Mouse (Mus musculus) kidney, embryonic 16.5 days (tissue): ENCODE data around the gene Tcf19. TPM values are rescaled to one million over a fixed set of nuclear protein-coding genes. Genes with fewer than 3 reads are reported as not detected.

ENCODE experiments used
- ATAC-seq: fragments of 200-750 bp; cut with Nextera tagmentation; 2 replicates; pipeline ENCODE4 v1.8.0; 2017; ENCODE audit warnings: moderate TSS enrichment; ENCODE audit not compliant: low FRiP score, low TSS enrichment
- H3K27ac ChIP-seq: fragments of 300-500 bp; sonication (generic); 2 replicates; pipeline ENCODE4 v1.5.1; 2014; ENCODE audit warnings: low read length
- H3K27me3 ChIP-seq: fragments of 300-500 bp; sonication (generic); 2 replicates; pipeline ENCODE4 v1.6.1; 2014; ENCODE audit warnings: low read length, control low read depth, mixed read lengths; ENCODE audit not compliant: insufficient read depth
- H3K36me3 ChIP-seq: fragments of 300-500 bp; sonication (generic); 2 replicates; pipeline ENCODE4 v1.6.1; 2014; ENCODE audit warnings: low read length, control low read depth, mixed read lengths; ENCODE audit not compliant: insufficient read depth
- H3K4me1 ChIP-seq: fragments of 300-500 bp; sonication (generic); 2 replicates; pipeline ENCODE4 v1.6.1; 2014; ENCODE audit warnings: low read length, control low read depth, mixed read lengths; ENCODE audit not compliant: insufficient read depth
- H3K4me2 ChIP-seq: fragments of 300-500 bp; sonication (generic); replicated peaks from 2 replicates; pipeline ENCODE4 v1.6.1; 2014; ENCODE audit warnings: low read depth, low read length
- H3K4me3 ChIP-seq: fragments of 300-500 bp; sonication (generic); 2 replicates; pipeline ENCODE4 v1.5.1; 2014; ENCODE audit warnings: mild to moderate bottlenecking, low read length
- H3K9ac ChIP-seq: fragments of 300-500 bp; sonication (generic); replicated peaks from 2 replicates; pipeline ENCODE4 v1.6.1; 2014; ENCODE audit warnings: low read length
- H3K9me3 ChIP-seq: fragments of 300-500 bp; sonication (generic); 2 replicates; pipeline ENCODE4 v1.6.1; 2016; ENCODE audit warnings: low read length, control low read depth
- WGBS: fragments of 180-500 bp; shearing (Covaris S2); extraction: QIAGEN DNeasy Blood & Tissue Kit; methylation state at CpG from one replicate; pipeline ENCODE4 v1.1.7; 2014; 5-methylcytosine and 5-hydroxymethylcytosine counted together
- polyA plus RNA-seq: library from polyadenylated mRNA; unstranded; fragments of >200 nt; fragmentation: Nextera tagmentation; extraction: Ambion mirVana; gene quantifications from 2 replicates; pipeline ENCODE4 v1.2.1, GENCODE M21; 2015

Tcf19 gene
- polyA plus RNA-seq, 1 experiment from 2014 or later: 72.9 TPM

- 94% methylated on average over 4 of the region's 4 CpGs for WGBS
- Histone ChIP-seq H3K27me3 (no peaks in the 10 kb centered on the region), H3K9me3 (no peaks in the 10 kb centered on the region), H3K9ac (no peak overlapping the region), H3K27ac (peak overlapping the region; percentile 63; the same call in 1 of the 2 replicates), H3K4me2 (no peak overlapping the region), H3K4me1 (peaks cover 13% of the 10 kb centered on the region), H3K4me3 (no peak overlapping the region), H3K36me3 (no peaks in the 10 kb centered on the region)
- no peak for ATAC-seq
These were observed 33.5 kb upstream of the Tcf19 start for GRCm38 (mm10) chr17:35550143-35550494.

GRCm38 (mm10) chr17:35549437-35550142 lies 33.0 kb upstream of the Tcf19 start:
- no peaks in the 10 kb centered on the region for H3K36me3 ChIP-seq
- no peaks in the 10 kb centered on the region for H3K9me3 ChIP-seq
- ATAC-seq: peak; percentile 53
- H3K4me1 ChIP-seq: peaks cover 13% of the 10 kb centered on the region
- peak overlapping the region; percentile 10; the same call in 1 of the 2 replicates for H3K4me2 ChIP-seq
- no peaks in the 10 kb centered on the region for H3K27me3 ChIP-seq
- peak overlapping the region; percentile 63 for H3K27ac ChIP-seq
- 36% methylated on average over 15 of the region's 15 CpGs for WGBS
- no peak overlapping the region for H3K9ac ChIP-seq
- no peak overlapping the region for H3K4me3 ChIP-seq

- Histone ChIP-seq H3K4me3 (no peak overlapping the region), H3K4me1 (peaks cover 13% of the 10 kb centered on the region), H3K36me3 (no peaks in the 10 kb centered on the region), H3K9me3 (no peaks in the 10 kb centered on the region), H3K27me3 (no peaks in the 10 kb centered on the region), H3K27ac (no peak overlapping the region), H3K9ac (no peak overlapping the region), H3K4me2 (no peak overlapping the region)
- WGBS: 24% methylated on average over 5 of the region's 5 CpGs
- no peak for ATAC-seq
These were observed 32.0 kb upstream of the Tcf19 start for GRCm38 (mm10) chr17:35548636-35549035.

GRCm38 (mm10) chr17:35547465-35547864 lies 30.8 kb upstream of the Tcf19 start:
- no peak overlapping the region for H3K27ac ChIP-seq
- no peak for ATAC-seq

GRCm38 (mm10) chr17:35544680-35545079 lies 28.1 kb upstream of the Tcf19 start:
- Histone ChIP-seq H3K27me3 (no peaks in the 10 kb centered on the region), H3K4me1 (peaks cover 10% of the 10 kb centered on the region), H3K36me3 (no peaks in the 10 kb centered on the region), H3K27ac (no peak overlapping the region), H3K9me3 (no peaks in the 10 kb centered on the region), H3K9ac (no peak overlapping the region), H3K4me3 (no peak overlapping the region), H3K4me2 (no peak overlapping the region)
- WGBS: 39% methylated on average over 6 of the region's 6 CpGs
- peak; percentile 40; the same call in 1 of the 2 replicates for ATAC-seq

More at GRCm38 (mm10) chr17:35547465-35547864, 30.8 kb upstream of the Tcf19 start:
- no peak overlapping the region for H3K4me3 ChIP-seq
- H3K4me1 ChIP-seq: peaks cover 13% of the 10 kb centered on the region
- no peaks in the 10 kb centered on the region for H3K27me3 ChIP-seq
- H3K36me3 ChIP-seq: no peaks in the 10 kb centered on the region
- no peak overlapping the region for H3K4me2 ChIP-seq
- H3K9ac ChIP-seq: no peak overlapping the region
- WGBS: 60% methylated on average over 2 of the region's 2 CpGs
- no peaks in the 10 kb centered on the region for H3K9me3 ChIP-seq

- ATAC-seq: no peak
- Histone ChIP-seq H3K4me1 (0 out of 2 replicates have a peak, but pooled peaks cover 5% of the 10 kb centered on the region), H3K27me3 (no peaks in the 10 kb centered on the region), H3K4me2 (no peak overlapping the region), H3K36me3 (no peaks in the 10 kb centered on the region), H3K9ac (no peak overlapping the region), H3K4me3 (no peak overlapping the region), H3K9me3 (no peaks in the 10 kb centered on the region), H3K27ac (no peak overlapping the region)
- 74% methylated on average over 6 of the region's 6 CpGs for WGBS
These were observed 27.4 kb upstream of the Tcf19 start for GRCm38 (mm10) chr17:35544001-35544400.

GRCm38 (mm10) chr17:35543412-35543861 lies 26.8 kb upstream of the Tcf19 start:
- Histone ChIP-seq H3K4me2 (no peak overlapping the region), H3K4me1 (0 out of 2 replicates have a peak, but pooled peaks cover 5% of the 10 kb centered on the region), H3K4me3 (no peak overlapping the region), H3K27me3 (no peaks in the 10 kb centered on the region), H3K9me3 (no peaks in the 10 kb centered on the region), H3K9ac (no peak overlapping the region), H3K36me3 (no peaks in the 10 kb centered on the region), H3K27ac (no peak overlapping the region)
- ATAC-seq: no peak
- WGBS: 59% methylated on average over 14 of the region's 14 CpGs

- ATAC-seq: no peak
- no peak overlapping the region for H3K27ac ChIP-seq
- 85% methylated on average over 15 of the region's 15 CpGs for WGBS
- H3K4me1 ChIP-seq: 0 out of 2 replicates have a peak, but pooled peaks cover 5% of the 10 kb centered on the region
- H3K27me3 ChIP-seq: no peaks in the 10 kb centered on the region
- no peaks in the 10 kb centered on the region for H3K9me3 ChIP-seq
- no peaks in the 10 kb centered on the region for H3K36me3 ChIP-seq
- no peak overlapping the region for H3K4me3 ChIP-seq
- H3K4me2 ChIP-seq: no peak overlapping the region
- no peak overlapping the region for H3K9ac ChIP-seq
These were observed 26.3 kb upstream of the Tcf19 start for GRCm38 (mm10) chr17:35542761-35543411.

GRCm38 (mm10) chr17:35539540-35539939 lies 22.9 kb upstream of the Tcf19 start:
- no peak overlapping the region for H3K27ac ChIP-seq
- 54% methylated on average over 10 of the region's 10 CpGs for WGBS
- H3K4me3 ChIP-seq: no peak overlapping the region
- H3K27me3 ChIP-seq: no peaks in the 10 kb centered on the region
- H3K36me3 ChIP-seq: no peaks in the 10 kb centered on the region
- H3K9ac ChIP-seq: no peak overlapping the region
- H3K4me1 ChIP-seq: no peaks in the 10 kb centered on the region
- H3K4me2 ChIP-seq: no peak overlapping the region
- no peaks in the 10 kb centered on the region for H3K9me3 ChIP-seq
- no peak for ATAC-seq

- Histone ChIP-seq H3K4me2 (no peak overlapping the region), H3K9me3 (no peaks in the 10 kb centered on the region), H3K4me1 (no peaks in the 10 kb centered on the region), H3K4me3 (no peak overlapping the region), H3K27ac (no peak overlapping the region), H3K9ac (no peak overlapping the region), H3K36me3 (no peaks in the 10 kb centered on the region), H3K27me3 (no peaks in the 10 kb centered on the region)
- no peak for ATAC-seq
- 93% methylated on average over 1 of the region's 1 CpGs for WGBS
These were observed 21.9 kb upstream of the Tcf19 start for GRCm38 (mm10) chr17:35538476-35538875.
